Comparison of ENCODE assay signal across 8 mouse cellular contexts in the genomic region with DNA sequence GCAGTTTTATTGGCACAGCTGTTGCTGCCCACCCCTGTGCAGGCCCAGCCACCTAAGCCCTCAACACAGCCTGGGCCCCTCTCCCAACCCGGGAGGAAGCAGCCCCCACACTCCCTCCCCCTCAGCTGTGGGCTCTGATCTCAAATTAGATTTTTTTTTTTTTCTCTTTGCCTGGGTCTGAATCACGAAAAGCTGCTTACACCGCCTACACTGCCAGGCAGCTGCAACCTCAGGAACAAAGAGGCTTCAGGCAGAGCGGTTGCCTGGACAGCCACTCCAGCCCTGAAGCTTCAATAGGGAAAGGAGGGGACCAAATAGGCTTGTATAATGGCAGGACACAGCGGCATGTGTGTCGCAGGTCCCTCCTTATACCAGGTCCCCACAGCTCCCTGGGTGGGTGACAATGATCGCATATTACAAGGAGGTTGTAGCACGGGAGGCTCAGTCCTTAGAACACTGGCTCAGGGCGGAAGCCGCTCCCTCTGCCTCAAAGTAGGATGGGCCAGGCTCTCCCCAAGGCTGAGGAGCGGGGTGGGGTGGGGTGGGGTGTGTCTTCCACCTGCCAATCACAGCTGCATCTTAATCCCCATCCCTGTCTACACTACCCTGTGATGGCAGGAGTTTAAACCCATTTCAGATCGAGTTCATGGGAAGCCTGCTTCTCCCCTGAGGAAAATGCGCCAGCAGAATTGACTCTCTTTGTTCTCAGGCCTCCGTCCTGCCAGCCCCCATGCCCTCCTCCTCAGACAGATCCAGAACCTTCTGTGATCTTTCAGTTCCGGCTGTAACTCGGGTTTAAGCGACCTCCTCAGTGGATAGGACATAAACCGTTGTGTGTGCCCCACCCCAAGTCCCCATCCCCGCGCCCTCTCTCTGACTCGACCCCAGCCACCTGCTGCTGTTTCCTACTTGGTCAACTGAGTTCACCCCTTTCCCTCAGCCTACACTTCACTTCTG. TPM values are rescaled to one million over a fixed set of nuclear protein-coding genes. Genes with fewer than 3 reads are reported as not detected.
DNase-seq lines count a peak whose midpoint lies in the region; ATAC-seq and TF ChIP-seq lines count a peak whose summit lies in the region.

No protein-coding gene starts in this region.

- H3K9ac ChIP-seq in heart, embryonic 16.5 days (ENCODE audit: low read length): no peak overlapping the region

- peak overlapping the region; percentile 35 for H3K4me2 ChIP-seq in heart, embryonic 16.5 days (ENCODE audit: low read depth, low read length)
- H3K4me2 ChIP-seq in myocyte (ENCODE audit: low read depth): peak overlapping the region; percentile 75

- TF ChIP-seq POLR2A in myocyte (IDR thresholded peaks at IDR 0.05; ENCODE audit: insufficient read length, low read depth): peak; percentile 69

- ATAC-seq in heart, embryonic 16.5 days (replicated peaks; ENCODE audit: extremely low read depth, insufficient read depth, low FRiP score): peak; percentile 55

- no peaks in the 10 kb centered on the region for H3K79me2 ChIP-seq in myocyte (ENCODE audit: control insufficient read depth, insufficient read depth)

- 0 out of 2 replicates have a peak overlapping the region, but pooled peaks have one; percentile 4 for H3K4me3 ChIP-seq in heart, embryonic 16.5 days (ENCODE audit: low read length)
- H3K4me3 ChIP-seq in myocyte: peak overlapping the region; percentile 4

- no peaks in the 10 kb centered on the region for H3K9me3 ChIP-seq in heart, embryonic 16.5 days (replicated peaks; ENCODE audit: control insufficient read depth, low read length)

- no peaks in the 10 kb centered on the region for H3K27me3 ChIP-seq in heart, embryonic 16.5 days (ENCODE audit: control insufficient read depth, insufficient read depth, low read length)
- H3K27me3 ChIP-seq in myocyte (ENCODE audit: control insufficient read depth, insufficient read depth, insufficient read length): no peaks in the 10 kb centered on the region

- peak overlapping the region; percentile 57 for H3K27ac ChIP-seq in heart, embryonic 16.5 days (ENCODE audit: low read length)

- no peak overlapping the region for H3ac ChIP-seq in myocyte (ENCODE audit: control insufficient read depth, insufficient read length)

- intact Hi-C loops in heart, postnatal 25 days (cut with DNase I): no loop called here

- H3K36me3 ChIP-seq in heart, embryonic 16.5 days (ENCODE audit: control insufficient read depth, insufficient read depth): no peaks in the 10 kb centered on the region
- H3K36me3 ChIP-seq in myocyte (ENCODE audit: control insufficient read depth, insufficient read depth): no peaks in the 10 kb centered on the region

- WGBS in heart, embryonic 16.5 days: 33% methylated on average over 21 of the region's 21 CpGs

- H3K4me1 ChIP-seq in heart, embryonic 16.5 days (ENCODE audit: control insufficient read depth, insufficient read depth, low read length): peaks cover 4% of the 10 kb centered on the region; the same call in 1 of the 2 replicates

- no peak for DNase-seq in heart, postnatal 25 days (ENCODE audit: low spot score)
- peak; percentile 58 for DNase-seq in c-Kit-positive CD71-positive TER-119-negative erythroid progenitor cells, embryonic 14.5 days (ENCODE audit: low read depth)
- peak; percentile 67 to 78 for DNase-seq in frontal cortex, postnatal 14 days (ENCODE audit: low spot score in 2 of 2)
- peak; percentile 79 to 87 for DNase-seq in left cerebral cortex, adult 9 months (ENCODE audit: low spot score in 2 of 2)
- peak; percentile 65 to 75 for DNase-seq in thymus, postnatal 10 days (ENCODE audit: low spot score in 2 of 2)
- no peak for DNase-seq in cerebellum, postnatal 25 days

TF ChIP-seq in myocyte, 11 proteins besides CTCF, POLR2A, EP300 and RAD21:
- TF ChIP-seq TCF12 (IDR thresholded peaks at IDR 0.05; ENCODE audit: insufficient read depth, poor library complexity, severe bottlenecking) (peak; percentile 81), SRF (IDR thresholded peaks at IDR 0.05; ENCODE audit: control insufficient read depth, insufficient read length, low read depth) (no peak), MYOG (IDR thresholded peaks at IDR 0.05; ENCODE audit: control insufficient read depth in 1 of 3, insufficient read depth in 1 of 3, insufficient read length in 2 of 3, low read depth in 2 of 3) (peak; percentile 13 to 84 (median 72)), REST (IDR thresholded peaks at IDR 0.05; ENCODE audit: insufficient read depth, insufficient read length) (no peak), MAX (IDR thresholded peaks at IDR 0.05; ENCODE audit: low read depth) (no peak), E2F4 (IDR thresholded peaks at IDR 0.05; ENCODE audit: insufficient read depth) (no peak), POLR2AphosphoS2 (IDR thresholded peaks at IDR 0.05; ENCODE audit: insufficient read length, low read depth) (no peak), CEBPB (IDR thresholded peaks at IDR 0.05; ENCODE audit: insufficient read depth, poor library complexity, severe bottlenecking) (no peak), MYOD1 (IDR thresholded peaks at IDR 0.05; ENCODE audit: control insufficient read depth in 1 of 3, insufficient read length in 2 of 3, low read depth in 2 of 3) (peak in 2 of 3 experiments; percentile 82 to 90), USF1 (IDR thresholded peaks at IDR 0.05; ENCODE audit: low read depth) (no peak), TCF3 (IDR thresholded peaks at IDR 0.05; ENCODE audit: insufficient read length, low read depth) (peak; percentile 11)

RNA-seq across cellular contexts. Expression of a gene that starts 20.2 kb away (rescaled TPM):
- not detected in 2 replicates for polyA plus RNA-seq in heart, embryonic 16.5 days (2015; fragmentation: Nextera tagmentation; extraction: Ambion mirVana)
- not detected for total RNA-seq in heart, postnatal 25 days (2021)
- not detected for polyA plus RNA-seq in myocyte (2012; fragmentation: generic; extraction: Trizol)

RNA-seq across cellular contexts. Expression of a gene that starts 28.6 kb away (rescaled TPM):
- polyA plus RNA-seq in heart, embryonic 16.5 days (2015; fragmentation: Nextera tagmentation; extraction: Ambion mirVana): 0.59 and 2.4 TPM in 2 replicates
- under 1 TPM; 0.75 to 0.95 TPM for total RNA-seq in heart, postnatal 25 days (2021)
- 0.28 TPM for polyA plus RNA-seq in myocyte (2012; fragmentation: generic; extraction: Trizol)

Comparison
In these comparisons a context has a peak if more than half of its experiments do, and no peak if none do; other contexts are left out.
1. DNase-seq: peak in c-Kit-positive CD71-positive TER-119-negative erythroid progenitor cells, embryonic 14.5 days (single experiment), frontal cortex, postnatal 14 days (2 of 2), left cerebral cortex, adult 9 months (2 of 2) and thymus, postnatal 10 days (2 of 2); none in heart, postnatal 25 days (single experiment) and cerebellum, postnatal 25 days (0 of 2).